Mouse (Mus musculus): ENCODE measurements around the gene Wdr95. TPM values are rescaled to one million over a fixed set of nuclear protein-coding genes. Genes with fewer than 3 reads are reported as not detected.

Wdr95 gene
- polyA plus RNA-seq, 1 experiment from 2014 or later, result not detected

DNA sequence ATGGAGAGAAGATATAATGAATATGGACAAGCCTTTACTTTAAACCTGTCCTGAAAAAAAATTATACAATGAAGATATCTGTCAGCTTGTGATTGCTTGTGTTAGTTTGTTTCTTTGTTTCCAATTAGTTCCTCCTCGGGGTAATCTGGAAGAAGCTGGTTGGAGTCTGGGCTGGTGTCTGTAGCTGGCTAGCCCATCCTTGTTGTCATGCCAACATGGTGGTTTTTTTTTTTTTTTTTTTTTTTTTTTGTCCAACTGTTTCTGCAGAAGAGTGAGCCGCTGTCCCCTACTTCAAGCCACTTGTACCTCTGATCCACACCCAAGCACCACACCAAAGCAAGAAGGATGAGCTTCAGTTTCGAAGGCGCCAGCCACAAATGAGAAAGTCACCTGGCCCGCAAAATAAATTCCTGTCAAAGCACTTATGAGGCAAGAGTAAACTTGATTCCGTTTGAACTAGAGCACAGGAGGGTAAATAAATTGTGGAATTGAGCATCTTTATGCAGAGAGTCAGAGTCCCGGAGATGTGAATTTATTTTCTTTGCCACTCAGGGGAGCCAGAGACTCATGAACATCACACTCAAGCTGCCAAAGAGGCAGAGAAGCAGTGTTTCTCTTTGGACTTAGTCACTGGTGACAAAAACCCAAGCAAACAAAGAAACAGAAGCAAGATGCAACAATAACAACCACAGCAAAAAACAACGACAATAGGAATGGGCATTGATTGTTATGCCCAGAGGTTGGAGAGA lies 119.1 kb downstream of the Wdr95 start:
- Histone ChIP-seq H3K36me3 (ENCODE audit: control insufficient read depth, insufficient read depth, low read length) (no peaks in the 10 kb centered on the region), H3K27me3 (ENCODE audit: control insufficient read depth, insufficient read depth, low read length) (no peaks in the 10 kb centered on the region), H3K9me3 (ENCODE audit: control insufficient read depth, low read length) (no peaks in the 10 kb centered on the region), H3K4me1 (ENCODE audit: control insufficient read depth, insufficient read depth, low read length) (no peaks in the 10 kb centered on the region), H3K4me2 (ENCODE audit: low read depth, severe bottlenecking) (no peak overlapping the region), H3K27ac (replicated peaks; ENCODE audit: low read depth, low read length) (no peak overlapping the region), H3K9ac (ENCODE audit: low read length) (no peak overlapping the region), H3K4me3 (ENCODE audit: low read depth, low read length) (no peak overlapping the region)
- no peak for DNase-seq (ENCODE audit: low spot score)
- 74% methylated on average over 8 of the region's 8 CpGs for WGBS
- no peak for ATAC-seq (ENCODE audit: insufficient number of reproducible peaks, low FRiP score, low TSS enrichment, low read depth)

DNA sequence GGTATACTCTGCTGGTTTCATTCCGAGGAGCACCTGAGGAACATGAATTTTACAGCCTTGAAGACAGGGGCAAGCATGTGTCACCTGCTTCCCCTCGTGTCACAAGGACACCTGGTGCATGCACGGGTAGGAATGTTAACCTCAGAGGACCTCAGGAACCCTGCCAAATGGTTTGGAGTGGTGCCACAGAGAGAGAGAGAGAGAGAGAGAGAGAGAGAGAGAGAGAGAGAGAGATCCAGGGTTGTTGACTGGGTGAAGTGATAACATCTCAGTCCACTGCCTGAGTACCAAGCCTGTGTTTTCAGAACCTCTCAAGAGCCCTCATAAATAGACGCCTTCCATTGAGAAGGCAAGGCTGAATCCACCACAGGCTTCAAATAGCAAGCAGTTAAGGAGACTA lies 119.7 kb downstream of the Wdr95 start:
- no peaks in the 10 kb centered on the region for H3K27me3 ChIP-seq (ENCODE audit: control insufficient read depth, insufficient read depth, low read length)
- H3K27ac ChIP-seq (replicated peaks; ENCODE audit: low read depth, low read length), result no peak overlapping the region
- no peak for ATAC-seq (ENCODE audit: insufficient number of reproducible peaks, low FRiP score, low TSS enrichment, low read depth)
- no peak overlapping the region for H3K4me2 ChIP-seq (ENCODE audit: low read depth, severe bottlenecking)
- no peak overlapping the region for H3K4me3 ChIP-seq (ENCODE audit: low read depth, low read length)
- H3K9me3 ChIP-seq (ENCODE audit: control insufficient read depth, low read length), result no peaks in the 10 kb centered on the region
- no peaks in the 10 kb centered on the region for H3K4me1 ChIP-seq (ENCODE audit: control insufficient read depth, insufficient read depth, low read length)
- 64% methylated on average over 4 of the region's 4 CpGs for WGBS
- no peaks in the 10 kb centered on the region for H3K36me3 ChIP-seq (ENCODE audit: control insufficient read depth, insufficient read depth, low read length)
- DNase-seq (ENCODE audit: low spot score), result no peak
- no peak overlapping the region for H3K9ac ChIP-seq (ENCODE audit: low read length)

DNA sequence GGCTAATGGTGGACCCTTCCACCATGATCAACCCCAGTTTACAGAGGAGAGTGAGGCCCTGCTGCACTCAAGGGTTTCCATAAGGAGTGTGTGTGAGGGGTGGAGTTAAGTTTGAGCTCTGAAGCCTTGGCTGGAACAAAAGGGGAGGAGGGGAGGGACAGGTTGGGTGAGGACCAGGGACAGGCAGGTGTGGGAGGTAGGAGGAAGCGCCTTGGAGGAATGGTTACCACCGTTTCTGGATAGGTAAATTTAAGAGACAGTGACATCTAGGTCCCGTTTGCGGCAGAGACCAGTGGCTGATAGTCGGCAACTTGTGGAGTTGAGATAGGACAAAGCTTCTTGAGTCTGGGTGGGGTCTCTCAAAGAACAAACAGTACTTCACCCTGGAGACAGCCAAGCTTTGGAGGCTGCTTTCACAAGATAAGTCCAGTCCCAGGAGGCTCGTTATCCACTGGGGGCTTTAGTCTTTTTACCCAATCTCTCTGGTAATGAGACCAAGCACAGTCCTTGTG lies 120.5 kb downstream of the Wdr95 start:
- no peaks in the 10 kb centered on the region for H3K27me3 ChIP-seq (ENCODE audit: control insufficient read depth, insufficient read depth, low read length)
- no peak for ATAC-seq (ENCODE audit: insufficient number of reproducible peaks, low FRiP score, low TSS enrichment, low read depth)
- H3K4me1 ChIP-seq (ENCODE audit: control insufficient read depth, insufficient read depth, low read length), result no peaks in the 10 kb centered on the region
- no peak overlapping the region for H3K9ac ChIP-seq (ENCODE audit: low read length)
- H3K36me3 ChIP-seq (ENCODE audit: control insufficient read depth, insufficient read depth, low read length), result no peaks in the 10 kb centered on the region
- H3K4me3 ChIP-seq (ENCODE audit: low read depth, low read length), result no peak overlapping the region
- no peaks in the 10 kb centered on the region for H3K9me3 ChIP-seq (ENCODE audit: control insufficient read depth, low read length)
- no peak for DNase-seq (ENCODE audit: low spot score)
- no peak overlapping the region for H3K27ac ChIP-seq (replicated peaks; ENCODE audit: low read depth, low read length)
- WGBS, result 66% methylated on average over 6 of the region's 6 CpGs
- H3K4me2 ChIP-seq (ENCODE audit: low read depth, severe bottlenecking), result no peak overlapping the region

DNA sequence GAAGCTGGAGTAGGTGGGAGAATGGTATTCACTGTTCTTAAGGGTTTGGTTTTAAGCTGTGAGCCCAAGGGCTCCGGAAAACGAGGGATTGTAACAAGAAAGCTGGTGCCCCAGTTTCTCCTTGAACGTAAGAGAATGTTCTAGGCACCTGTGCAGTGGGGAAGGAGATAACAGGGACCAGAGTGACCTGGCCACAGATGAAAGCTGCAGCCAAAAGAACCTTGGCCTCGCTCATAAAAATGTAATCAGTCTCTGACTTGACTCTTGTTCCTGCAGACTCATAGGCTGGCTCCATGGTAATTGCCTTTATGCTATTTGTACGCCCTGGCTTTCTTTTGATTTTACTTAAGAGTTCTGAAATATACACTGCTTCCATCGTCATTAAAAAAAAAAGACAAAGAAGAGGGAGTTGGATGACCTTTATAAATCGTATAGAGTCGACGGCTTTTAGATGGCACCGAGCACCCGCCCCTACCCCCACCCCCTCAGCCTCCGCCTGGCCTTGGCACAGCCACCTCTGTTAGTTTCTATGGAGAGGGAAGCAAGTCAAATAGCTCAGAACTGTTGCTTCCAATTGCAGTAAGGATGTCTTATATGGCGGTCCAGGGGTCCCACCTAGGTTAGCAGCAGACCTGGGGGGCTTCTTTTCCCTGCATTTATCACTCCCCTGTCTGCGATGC lies 121.2 kb downstream of the Wdr95 start:
- H3K9ac ChIP-seq (ENCODE audit: low read length), result no peak overlapping the region
- WGBS, result 82% methylated on average over 14 of the region's 14 CpGs
- no peak for DNase-seq (ENCODE audit: low spot score)
- H3K4me1 ChIP-seq (ENCODE audit: control insufficient read depth, insufficient read depth, low read length), result no peaks in the 10 kb centered on the region
- H3K27ac ChIP-seq (replicated peaks; ENCODE audit: low read depth, low read length), result no peak overlapping the region
- H3K9me3 ChIP-seq (ENCODE audit: control insufficient read depth, low read length), result no peaks in the 10 kb centered on the region
- no peaks in the 10 kb centered on the region for H3K36me3 ChIP-seq (ENCODE audit: control insufficient read depth, insufficient read depth, low read length)
- no peak overlapping the region for H3K4me2 ChIP-seq (ENCODE audit: low read depth, severe bottlenecking)
- no peaks in the 10 kb centered on the region for H3K27me3 ChIP-seq (ENCODE audit: control insufficient read depth, insufficient read depth, low read length)
- no peak for ATAC-seq (ENCODE audit: insufficient number of reproducible peaks, low FRiP score, low TSS enrichment, low read depth)
- H3K4me3 ChIP-seq (ENCODE audit: low read depth, low read length), result no peak overlapping the region

DNA sequence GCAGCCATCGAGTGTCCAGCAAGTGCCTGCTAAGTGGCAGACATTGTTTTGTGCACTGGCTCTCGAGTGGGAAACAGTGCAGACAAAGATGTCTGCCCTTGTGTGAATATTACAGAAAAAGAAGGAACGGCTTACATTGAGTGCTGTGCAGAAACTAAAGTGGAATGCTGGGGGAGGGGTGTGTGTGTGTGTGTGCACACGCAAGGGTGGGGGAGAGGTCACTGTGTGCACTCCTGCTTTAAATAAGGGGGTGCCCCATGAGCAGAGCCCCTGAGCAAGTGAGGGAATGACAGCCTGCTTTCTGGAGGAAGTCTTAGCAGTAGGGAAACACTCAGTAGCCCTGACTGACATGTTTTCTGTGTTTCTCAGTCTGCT lies 121.7 kb downstream of the Wdr95 start:
- no peaks in the 10 kb centered on the region for H3K9me3 ChIP-seq (ENCODE audit: control insufficient read depth, low read length)
- no peaks in the 10 kb centered on the region for H3K4me1 ChIP-seq (ENCODE audit: control insufficient read depth, insufficient read depth, low read length)
- H3K9ac ChIP-seq (ENCODE audit: low read length), result no peak overlapping the region
- no peak for DNase-seq (ENCODE audit: low spot score)
- no peak overlapping the region for H3K4me3 ChIP-seq (ENCODE audit: low read depth, low read length)
- H3K27me3 ChIP-seq (ENCODE audit: control insufficient read depth, insufficient read depth, low read length), result no peaks in the 10 kb centered on the region
- 76% methylated on average over 4 of the region's 4 CpGs for WGBS
- no peak overlapping the region for H3K4me2 ChIP-seq (ENCODE audit: low read depth, severe bottlenecking)
- no peaks in the 10 kb centered on the region for H3K36me3 ChIP-seq (ENCODE audit: control insufficient read depth, insufficient read depth, low read length)
- H3K27ac ChIP-seq (replicated peaks; ENCODE audit: low read depth, low read length), result no peak overlapping the region
- ATAC-seq (ENCODE audit: insufficient number of reproducible peaks, low FRiP score, low TSS enrichment, low read depth), result no peak

DNA sequence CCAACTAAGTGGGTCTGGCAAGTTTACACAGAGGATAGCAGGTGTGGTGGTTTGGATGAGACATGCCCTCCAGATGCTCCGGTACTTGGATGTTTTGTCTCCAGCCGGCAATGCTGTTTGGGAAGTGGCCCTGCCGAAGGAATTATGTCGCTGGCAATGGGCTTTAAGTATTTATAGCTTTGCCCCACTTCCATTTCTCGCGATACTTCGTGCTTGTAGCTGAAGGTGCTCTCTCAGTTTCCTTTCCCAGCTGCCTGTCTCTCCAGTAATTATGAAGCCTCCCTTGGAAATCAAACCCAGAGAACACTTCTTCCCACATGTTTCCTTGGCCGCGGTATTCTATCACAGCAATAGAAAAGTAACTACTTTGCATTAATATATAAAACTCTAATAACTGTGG lies 127.2 kb downstream of the Wdr95 start:
- no peak overlapping the region for H3K27ac ChIP-seq (replicated peaks; ENCODE audit: low read depth, low read length)
- H3K9ac ChIP-seq (ENCODE audit: low read length), result no peak overlapping the region
- no peaks in the 10 kb centered on the region for H3K9me3 ChIP-seq (ENCODE audit: control insufficient read depth, low read length)
- H3K36me3 ChIP-seq (ENCODE audit: control insufficient read depth, insufficient read depth, low read length), result no peaks in the 10 kb centered on the region
- H3K4me2 ChIP-seq (ENCODE audit: low read depth, severe bottlenecking), result no peak overlapping the region
- no peaks in the 10 kb centered on the region for H3K27me3 ChIP-seq (ENCODE audit: control insufficient read depth, insufficient read depth, low read length)
- DNase-seq (ENCODE audit: low spot score) (no peak), ATAC-seq (ENCODE audit: insufficient number of reproducible peaks, low FRiP score, low TSS enrichment, low read depth) (no peak)
- H3K4me1 ChIP-seq (ENCODE audit: control insufficient read depth, insufficient read depth, low read length), result no peaks in the 10 kb centered on the region
- H3K4me3 ChIP-seq (ENCODE audit: low read depth, low read length), result no peak overlapping the region
- WGBS, result 88% methylated on average over 9 of the region's 9 CpGs

DNA sequence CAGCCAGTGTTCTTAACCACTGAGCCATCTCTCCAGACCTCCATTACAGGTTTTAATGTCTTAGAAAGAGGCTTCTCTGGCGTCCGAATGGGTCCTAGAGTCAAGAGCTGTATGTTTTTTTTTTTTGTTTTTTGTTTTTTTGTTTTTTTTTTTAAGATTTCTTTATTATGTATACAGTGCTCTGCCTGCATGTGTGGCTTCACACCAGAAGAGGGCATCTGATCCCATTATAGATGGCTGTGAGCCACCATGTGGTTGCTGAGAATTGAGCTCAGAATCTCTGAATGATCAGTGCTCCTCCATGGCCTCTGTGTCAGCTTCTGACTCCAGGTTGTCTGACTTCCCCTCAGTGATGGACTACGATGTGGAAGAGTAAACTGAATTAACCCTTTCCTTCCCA lies 129.5 kb downstream of the Wdr95 start:
- H3K4me2 ChIP-seq (ENCODE audit: low read depth, severe bottlenecking), result no peak overlapping the region
- H3K27ac ChIP-seq (replicated peaks; ENCODE audit: low read depth, low read length), result no peak overlapping the region
- no peaks in the 10 kb centered on the region for H3K9me3 ChIP-seq (ENCODE audit: control insufficient read depth, low read length)
- H3K9ac ChIP-seq (ENCODE audit: low read length), result no peak overlapping the region
- no peak for ATAC-seq (ENCODE audit: insufficient number of reproducible peaks, low FRiP score, low TSS enrichment, low read depth)
- H3K36me3 ChIP-seq (ENCODE audit: control insufficient read depth, insufficient read depth, low read length), result no peaks in the 10 kb centered on the region
- H3K4me3 ChIP-seq (ENCODE audit: low read depth, low read length), result no peak overlapping the region
- H3K27me3 ChIP-seq (ENCODE audit: control insufficient read depth, insufficient read depth, low read length), result no peaks in the 10 kb centered on the region
- H3K4me1 ChIP-seq (ENCODE audit: control insufficient read depth, insufficient read depth, low read length), result no peaks in the 10 kb centered on the region
- DNase-seq (ENCODE audit: low spot score), result no peak
- WGBS, result 58% methylated on average over 3 of the region's 3 CpGs

DNA sequence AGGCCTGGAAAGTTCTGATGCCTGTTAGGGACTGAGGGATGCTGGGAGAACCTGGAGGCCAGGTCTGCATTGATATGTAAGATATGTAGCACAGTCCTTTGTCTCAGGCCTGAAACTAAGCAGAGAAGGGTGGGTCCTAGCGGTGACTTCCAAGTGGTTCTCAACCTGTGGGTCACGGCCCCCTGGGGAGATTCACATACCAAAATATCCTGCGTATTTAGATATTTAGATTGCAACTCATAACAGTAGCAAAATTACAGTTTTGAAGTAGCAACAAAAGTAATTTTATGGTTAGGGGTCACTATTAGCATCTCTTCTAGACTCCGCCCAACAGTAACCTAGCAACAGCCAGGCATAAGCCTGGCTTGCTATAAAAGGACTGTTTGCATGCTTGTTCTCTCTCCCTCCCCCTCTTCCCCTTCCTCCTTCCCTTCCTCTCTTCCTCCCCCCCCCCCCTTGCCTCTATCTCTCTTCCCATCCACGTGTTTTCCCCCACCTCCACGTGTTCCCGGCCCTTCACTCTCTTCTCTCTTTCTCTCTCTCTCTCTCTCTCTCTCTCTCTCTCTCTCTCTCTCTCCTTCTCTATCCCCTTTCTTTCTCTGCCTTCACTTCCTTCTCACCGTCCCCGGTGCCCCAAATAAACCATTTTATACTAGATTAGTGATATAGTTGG lies 130.4 kb downstream of the Wdr95 start:
- Histone ChIP-seq H3K9ac (ENCODE audit: low read length) (no peak overlapping the region), H3K4me1 (ENCODE audit: control insufficient read depth, insufficient read depth, low read length) (no peaks in the 10 kb centered on the region), H3K27me3 (ENCODE audit: control insufficient read depth, insufficient read depth, low read length) (no peaks in the 10 kb centered on the region), H3K4me3 (ENCODE audit: low read depth, low read length) (no peak overlapping the region), H3K36me3 (ENCODE audit: control insufficient read depth, insufficient read depth, low read length) (no peaks in the 10 kb centered on the region), H3K27ac (replicated peaks; ENCODE audit: low read depth, low read length) (no peak overlapping the region), H3K4me2 (ENCODE audit: low read depth, severe bottlenecking) (no peak overlapping the region), H3K9me3 (ENCODE audit: control insufficient read depth, low read length) (no peaks in the 10 kb centered on the region)
- no peak for DNase-seq (ENCODE audit: low spot score)
- no peak for ATAC-seq (ENCODE audit: insufficient number of reproducible peaks, low FRiP score, low TSS enrichment, low read depth)
- WGBS, result 77% methylated on average over 9 of the region's 9 CpGs

All from limb, embryonic 11.5 days (tissue).